Mouse (Mus musculus): ENCODE measurements around the gene Adam12. TPM values are rescaled to one million over a fixed set of nuclear protein-coding genes. Genes with fewer than 3 reads are reported as not detected.

Gene Adam12
- polyA plus RNA-seq, 1 experiment from 2014 or later = 5.4 TPM

DNA sequence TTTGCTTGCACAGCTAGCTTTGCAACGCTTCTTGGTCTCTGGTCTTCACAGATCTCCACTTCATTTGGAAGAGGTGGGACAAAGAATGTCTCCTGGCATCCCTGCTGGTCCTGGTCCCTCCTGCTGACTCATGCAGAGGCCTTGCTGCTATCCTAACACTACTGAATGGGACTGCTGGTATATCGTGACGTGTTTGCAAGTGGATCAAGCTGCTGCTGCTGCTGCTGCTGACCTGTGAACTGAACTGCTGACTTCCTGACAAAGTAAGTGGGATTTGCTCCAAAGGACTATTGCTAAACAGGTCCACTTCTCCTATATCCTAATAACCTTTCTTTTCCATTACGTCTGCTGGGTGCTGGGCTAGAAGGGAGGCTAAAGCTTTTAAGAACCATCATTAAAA lies 56.7 kb downstream of the Adam12 start:
- H3K4me3 ChIP-seq (ENCODE audit: low read depth, low read length) = no peak overlapping the region
- DNase-seq (ENCODE audit: low spot score) (no peak), ATAC-seq (ENCODE audit: insufficient read depth, low FRiP score, low TSS enrichment) (no peak)
- H3K4me2 ChIP-seq (ENCODE audit: low read depth) = no peak overlapping the region
- no peaks in the 10 kb centered on the region for H3K4me1 ChIP-seq (ENCODE audit: control insufficient read depth, insufficient read depth, low read length)
- no peak overlapping the region for H3K27ac ChIP-seq (ENCODE audit: low read depth, low read length)
- no peaks in the 10 kb centered on the region for H3K27me3 ChIP-seq (ENCODE audit: control insufficient read depth, insufficient read depth, low read length)
- no peaks in the 10 kb centered on the region for H3K36me3 ChIP-seq (ENCODE audit: control insufficient read depth, insufficient read depth, low read length)
- H3K9me3 ChIP-seq (ENCODE audit: control insufficient read depth, low read length) = no peaks in the 10 kb centered on the region
- no peak overlapping the region for H3K9ac ChIP-seq (ENCODE audit: low read length)
- 86% methylated on average over 4 of the region's 4 CpGs for WGBS

DNA sequence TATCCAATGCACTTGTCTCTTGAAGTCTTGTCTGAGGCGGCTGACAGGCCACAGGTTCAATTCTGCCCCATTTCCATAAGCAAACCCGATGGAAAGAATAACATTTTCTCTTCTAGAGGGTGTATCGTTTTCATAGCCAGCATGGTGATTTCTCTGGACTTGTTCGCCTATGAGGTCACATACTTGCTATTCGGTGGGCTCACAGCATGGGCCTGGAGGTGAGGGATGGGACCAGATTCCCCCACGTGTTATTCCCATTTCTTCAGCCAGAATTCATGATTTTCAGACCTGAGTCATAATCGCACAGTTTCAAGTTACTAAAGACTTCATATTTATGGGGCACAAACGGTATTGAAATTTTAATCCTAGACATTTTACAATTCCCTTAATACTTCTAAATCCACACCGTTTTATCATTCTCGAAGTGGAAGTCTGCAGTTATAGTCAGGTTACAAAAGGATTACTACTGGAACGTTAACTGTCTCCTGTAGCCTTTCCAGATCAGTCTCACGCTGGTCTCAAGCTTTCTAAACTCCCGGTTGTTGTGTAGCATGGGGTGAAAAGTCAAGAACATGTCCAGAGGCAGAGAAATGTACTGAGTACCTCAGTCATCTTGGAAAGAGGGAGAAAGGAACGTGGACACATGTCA lies 58.4 kb downstream of the Adam12 start:
- Histone ChIP-seq H3K27me3 (ENCODE audit: control insufficient read depth, insufficient read depth, low read length) (no peaks in the 10 kb centered on the region), H3K36me3 (ENCODE audit: control insufficient read depth, insufficient read depth, low read length) (no peaks in the 10 kb centered on the region), H3K4me2 (ENCODE audit: low read depth) (no peak overlapping the region), H3K9me3 (ENCODE audit: control insufficient read depth, low read length) (no peaks in the 10 kb centered on the region), H3K9ac (ENCODE audit: low read length) (no peak overlapping the region), H3K4me3 (ENCODE audit: low read depth, low read length) (no peak overlapping the region), H3K27ac (ENCODE audit: low read depth, low read length) (no peak overlapping the region), H3K4me1 (ENCODE audit: control insufficient read depth, insufficient read depth, low read length) (no peaks in the 10 kb centered on the region)
- 83% methylated on average over 14 of the region's 14 CpGs for WGBS
- DNase-seq (ENCODE audit: low spot score) = no peak
- ATAC-seq (ENCODE audit: insufficient read depth, low FRiP score, low TSS enrichment) = no peak

DNA sequence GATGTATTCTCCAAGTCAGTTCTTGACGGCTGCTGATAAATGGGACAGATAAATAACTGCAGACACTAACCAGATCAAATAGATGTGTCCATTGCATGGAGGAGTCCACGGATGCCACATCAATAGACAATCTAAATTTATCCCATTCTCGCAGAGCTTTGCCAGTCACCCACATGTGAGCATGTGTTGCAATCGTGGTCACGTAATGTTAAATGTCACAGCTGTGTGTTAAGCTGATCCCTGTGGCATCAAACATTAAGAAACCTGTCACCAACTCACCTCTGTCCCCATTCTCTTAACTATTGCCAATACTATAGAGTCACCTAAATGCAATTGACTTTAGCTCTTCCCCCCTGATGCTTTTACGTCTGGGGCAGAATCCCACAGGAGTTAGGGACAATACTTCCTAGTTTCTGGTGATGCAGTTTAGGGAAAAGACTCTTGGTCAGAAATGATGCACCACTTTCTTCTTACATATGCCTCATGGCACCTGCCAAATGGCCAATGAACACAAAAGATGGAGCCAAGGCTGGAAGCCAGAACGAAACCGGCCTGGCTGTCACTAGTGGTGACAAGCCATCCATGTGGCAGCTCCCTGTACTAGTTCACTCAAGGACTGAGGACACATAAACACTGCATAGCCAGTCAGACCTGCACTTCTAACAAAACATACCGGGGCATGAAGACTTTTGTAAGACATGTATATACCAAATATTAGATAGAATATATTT lies 61.6 kb downstream of the Adam12 start:
- ATAC-seq (ENCODE audit: insufficient read depth, low FRiP score, low TSS enrichment) = no peak
- no peak for DNase-seq (ENCODE audit: low spot score)
- H3K27ac ChIP-seq (ENCODE audit: low read depth, low read length) = no peak overlapping the region
- H3K9me3 ChIP-seq (ENCODE audit: control insufficient read depth, low read length) = no peaks in the 10 kb centered on the region
- H3K4me3 ChIP-seq (ENCODE audit: low read depth, low read length) = no peak overlapping the region
- 86% methylated on average over 9 of the region's 9 CpGs for WGBS
- no peaks in the 10 kb centered on the region for H3K4me1 ChIP-seq (ENCODE audit: control insufficient read depth, insufficient read depth, low read length)
- H3K27me3 ChIP-seq (ENCODE audit: control insufficient read depth, insufficient read depth, low read length) = no peaks in the 10 kb centered on the region
- H3K9ac ChIP-seq (ENCODE audit: low read length) = no peak overlapping the region
- no peaks in the 10 kb centered on the region for H3K36me3 ChIP-seq (ENCODE audit: control insufficient read depth, insufficient read depth, low read length)
- H3K4me2 ChIP-seq (ENCODE audit: low read depth) = no peak overlapping the region

DNA sequence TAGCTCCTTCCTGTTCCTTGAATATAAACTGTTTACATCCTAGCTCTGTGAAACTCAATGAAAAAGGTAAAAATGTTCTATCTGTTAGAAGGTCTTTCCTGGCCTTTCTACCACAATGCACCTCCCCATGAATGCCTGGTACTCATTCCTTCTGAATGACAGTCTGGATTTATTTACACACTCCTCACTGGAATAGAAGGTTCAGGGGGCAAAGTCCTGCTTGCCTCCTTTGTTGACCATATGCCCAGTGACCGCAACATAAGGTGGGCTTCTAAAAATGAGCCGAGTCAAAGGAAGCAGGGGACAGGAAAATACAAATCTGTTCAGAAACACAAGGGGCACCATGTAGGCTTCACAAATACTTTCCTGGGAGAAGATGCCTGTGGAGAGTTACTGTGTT lies 62.2 kb downstream of the Adam12 start:
- Histone ChIP-seq H3K4me2 (ENCODE audit: low read depth) (no peak overlapping the region), H3K27me3 (ENCODE audit: control insufficient read depth, insufficient read depth, low read length) (no peaks in the 10 kb centered on the region), H3K27ac (ENCODE audit: low read depth, low read length) (no peak overlapping the region), H3K4me1 (ENCODE audit: control insufficient read depth, insufficient read depth, low read length) (no peaks in the 10 kb centered on the region), H3K36me3 (ENCODE audit: control insufficient read depth, insufficient read depth, low read length) (no peaks in the 10 kb centered on the region), H3K9me3 (ENCODE audit: control insufficient read depth, low read length) (no peaks in the 10 kb centered on the region), H3K9ac (ENCODE audit: low read length) (no peak overlapping the region), H3K4me3 (ENCODE audit: low read depth, low read length) (no peak overlapping the region)
- ATAC-seq (ENCODE audit: insufficient read depth, low FRiP score, low TSS enrichment) (no peak), DNase-seq (ENCODE audit: low spot score) (no peak)
- WGBS = 67% methylated on average over 2 of the region's 2 CpGs

DNA sequence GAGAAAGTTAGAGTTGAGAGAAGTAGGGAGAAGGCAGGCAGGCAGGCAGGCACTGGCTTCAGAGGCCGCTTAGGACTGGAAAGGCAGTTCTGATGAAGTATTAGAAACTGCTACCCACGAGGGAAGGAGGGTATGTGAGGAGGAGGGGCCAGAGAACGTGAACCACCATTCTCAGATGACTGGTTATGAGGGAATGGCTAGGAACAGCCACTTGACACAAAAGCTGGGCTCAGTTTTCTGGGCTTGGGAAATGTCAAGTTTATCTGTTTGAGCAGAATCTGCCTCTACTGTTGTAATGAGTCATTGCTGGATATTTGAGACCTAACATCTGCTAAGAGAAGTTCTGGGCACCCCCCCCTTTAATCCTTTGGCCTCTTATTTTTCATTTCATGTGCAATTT lies 64.4 kb downstream of the Adam12 start:
- no peak overlapping the region for H3K9ac ChIP-seq (ENCODE audit: low read length)
- no peak overlapping the region for H3K27ac ChIP-seq (ENCODE audit: low read depth, low read length)
- no peaks in the 10 kb centered on the region for H3K4me1 ChIP-seq (ENCODE audit: control insufficient read depth, insufficient read depth, low read length)
- no peaks in the 10 kb centered on the region for H3K27me3 ChIP-seq (ENCODE audit: control insufficient read depth, insufficient read depth, low read length)
- 53% methylated on average over 3 of the region's 3 CpGs for WGBS
- ATAC-seq (ENCODE audit: insufficient read depth, low FRiP score, low TSS enrichment) (no peak), DNase-seq (ENCODE audit: low spot score) (no peak)
- no peaks in the 10 kb centered on the region for H3K36me3 ChIP-seq (ENCODE audit: control insufficient read depth, insufficient read depth, low read length)
- no peak overlapping the region for H3K4me3 ChIP-seq (ENCODE audit: low read depth, low read length)
- H3K4me2 ChIP-seq (ENCODE audit: low read depth) = no peak overlapping the region
- no peaks in the 10 kb centered on the region for H3K9me3 ChIP-seq (ENCODE audit: control insufficient read depth, low read length)

DNA sequence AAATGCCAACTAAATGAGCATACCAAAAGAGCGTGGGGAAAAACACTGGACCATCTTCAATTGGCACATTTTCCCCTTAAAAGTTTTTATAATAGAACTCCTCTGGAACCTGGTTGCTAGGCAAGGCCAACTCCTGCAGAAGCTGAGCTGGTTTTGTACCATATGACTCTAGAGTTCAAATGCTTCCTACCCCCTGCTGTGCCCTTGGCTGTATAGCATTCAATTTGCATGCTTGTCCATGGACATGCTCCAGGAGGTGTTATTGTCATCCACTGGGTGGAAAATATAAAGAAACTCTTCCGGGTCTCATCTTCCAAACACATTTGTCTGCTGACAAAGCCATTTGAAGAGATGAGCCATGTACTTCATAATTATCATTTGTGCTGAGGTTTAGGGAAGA lies 68.2 kb downstream of the Adam12 start:
- H3K4me3 ChIP-seq (ENCODE audit: low read depth, low read length) = no peak overlapping the region
- no peaks in the 10 kb centered on the region for H3K36me3 ChIP-seq (ENCODE audit: control insufficient read depth, insufficient read depth, low read length)
- H3K27ac ChIP-seq (ENCODE audit: low read depth, low read length) = no peak overlapping the region
- no peak for ATAC-seq (ENCODE audit: insufficient read depth, low FRiP score, low TSS enrichment)
- H3K9me3 ChIP-seq (ENCODE audit: control insufficient read depth, low read length) = no peaks in the 10 kb centered on the region
- no peak for DNase-seq (ENCODE audit: low spot score)
- no peak overlapping the region for H3K4me2 ChIP-seq (ENCODE audit: low read depth)
- no peak overlapping the region for H3K9ac ChIP-seq (ENCODE audit: low read length)
- no peaks in the 10 kb centered on the region for H3K4me1 ChIP-seq (ENCODE audit: control insufficient read depth, insufficient read depth, low read length)
- WGBS = 66% methylated on average over 2 of the region's 2 CpGs
- H3K27me3 ChIP-seq (ENCODE audit: control insufficient read depth, insufficient read depth, low read length) = no peaks in the 10 kb centered on the region

DNA sequence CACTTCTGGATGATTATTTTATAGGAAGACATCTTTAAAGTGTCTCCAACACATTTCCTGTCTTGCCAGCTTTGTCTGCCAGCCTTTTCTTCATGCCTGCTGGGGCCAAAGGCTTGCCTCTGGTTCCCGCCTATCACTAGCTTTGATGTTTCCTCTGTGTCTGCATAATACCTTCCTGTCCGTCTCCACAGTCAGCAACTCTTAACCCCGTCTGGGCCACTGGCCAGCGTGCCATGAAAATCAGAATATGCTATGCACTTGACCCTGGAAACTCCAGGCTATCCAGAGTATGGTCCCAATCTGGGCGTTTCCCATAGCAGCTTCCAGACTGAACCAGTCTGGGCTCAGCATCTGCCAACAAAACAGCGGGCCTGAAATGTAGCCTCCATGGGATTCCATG lies 69.1 kb downstream of the Adam12 start:
- Histone ChIP-seq H3K36me3 (ENCODE audit: control insufficient read depth, insufficient read depth, low read length) (no peaks in the 10 kb centered on the region), H3K27ac (ENCODE audit: low read depth, low read length) (no peak overlapping the region), H3K9me3 (ENCODE audit: control insufficient read depth, low read length) (no peaks in the 10 kb centered on the region), H3K9ac (ENCODE audit: low read length) (no peak overlapping the region), H3K27me3 (ENCODE audit: control insufficient read depth, insufficient read depth, low read length) (no peaks in the 10 kb centered on the region), H3K4me1 (ENCODE audit: control insufficient read depth, insufficient read depth, low read length) (no peaks in the 10 kb centered on the region), H3K4me2 (ENCODE audit: low read depth) (no peak overlapping the region), H3K4me3 (ENCODE audit: low read depth, low read length) (no peak overlapping the region)
- no peak for DNase-seq (ENCODE audit: low spot score)
- ATAC-seq (ENCODE audit: insufficient read depth, low FRiP score, low TSS enrichment) = no peak
- WGBS = 62% methylated on average over 6 of the region's 6 CpGs

DNA sequence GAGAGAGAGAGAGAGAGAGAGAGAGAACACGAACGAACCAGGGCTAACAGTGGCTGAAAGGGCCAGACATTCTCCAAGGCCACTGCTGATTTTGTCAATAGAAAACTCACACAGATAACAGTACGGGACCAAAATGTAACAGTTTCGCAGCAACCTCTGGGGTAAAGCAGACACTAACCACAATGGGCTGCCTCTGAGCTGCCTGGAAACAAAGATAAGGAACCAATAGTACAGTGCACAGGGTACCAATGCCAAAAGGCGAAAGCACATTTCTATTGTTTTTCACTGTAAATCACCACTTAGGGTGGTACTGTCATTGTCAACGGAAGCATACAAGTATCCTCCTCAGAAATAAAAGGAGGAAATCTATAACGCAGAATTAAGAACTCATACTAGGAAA lies 72.3 kb downstream of the Adam12 start:
- WGBS = 87% methylated on average over 7 of the region's 7 CpGs
- Histone ChIP-seq H3K4me3 (ENCODE audit: low read depth, low read length) (no peak overlapping the region), H3K9me3 (ENCODE audit: control insufficient read depth, low read length) (no peaks in the 10 kb centered on the region), H3K36me3 (ENCODE audit: control insufficient read depth, insufficient read depth, low read length) (no peaks in the 10 kb centered on the region), H3K9ac (ENCODE audit: low read length) (no peak overlapping the region), H3K27me3 (ENCODE audit: control insufficient read depth, insufficient read depth, low read length) (no peaks in the 10 kb centered on the region), H3K4me1 (ENCODE audit: control insufficient read depth, insufficient read depth, low read length) (no peaks in the 10 kb centered on the region), H3K4me2 (ENCODE audit: low read depth) (no peak overlapping the region), H3K27ac (ENCODE audit: low read depth, low read length) (no peak overlapping the region)
- ATAC-seq (ENCODE audit: insufficient read depth, low FRiP score, low TSS enrichment) (no peak), DNase-seq (ENCODE audit: low spot score) (no peak)

DNA sequence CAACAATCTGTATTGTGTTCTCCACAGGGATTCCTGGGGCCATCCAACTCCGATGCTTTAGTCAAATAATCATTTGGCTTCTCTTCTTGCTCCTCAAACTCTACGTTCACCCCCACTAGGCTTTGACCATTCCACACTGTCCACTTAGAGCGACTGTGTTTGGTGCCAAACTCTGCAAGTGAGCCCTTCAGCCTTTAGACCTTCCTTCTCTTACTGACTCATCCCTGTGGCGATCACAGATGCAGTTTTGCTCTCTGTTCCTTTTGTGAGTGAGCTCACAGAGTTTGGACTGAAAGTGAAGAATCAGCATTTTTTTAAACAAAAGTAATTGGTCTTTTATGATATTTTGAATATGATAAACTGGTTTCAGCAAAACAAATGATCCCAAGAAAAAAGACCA lies 80.6 kb downstream of the Adam12 start:
- Histone ChIP-seq H3K9me3 (ENCODE audit: control insufficient read depth, low read length) (no peaks in the 10 kb centered on the region), H3K27me3 (ENCODE audit: control insufficient read depth, insufficient read depth, low read length) (no peaks in the 10 kb centered on the region), H3K4me1 (ENCODE audit: control insufficient read depth, insufficient read depth, low read length) (no peaks in the 10 kb centered on the region), H3K9ac (ENCODE audit: low read length) (no peak overlapping the region), H3K4me2 (ENCODE audit: low read depth) (no peak overlapping the region), H3K27ac (ENCODE audit: low read depth, low read length) (no peak overlapping the region), H3K36me3 (ENCODE audit: control insufficient read depth, insufficient read depth, low read length) (no peaks in the 10 kb centered on the region), H3K4me3 (ENCODE audit: low read depth, low read length) (no peak overlapping the region)
- ATAC-seq (ENCODE audit: insufficient read depth, low FRiP score, low TSS enrichment) (no peak), DNase-seq (ENCODE audit: low spot score) (no peak)
- 84% methylated on average over 4 of the region's 4 CpGs for WGBS

All from neural tube, embryonic 11.5 days (tissue).